Mouse (Mus musculus): ENCODE measurements at regions not wholly inside any gene's neighbourhood (a gene's known extent, or its start where the extent isn't known, plus 50 kb on each side); places are given as distances from the start of the nearest gene placed in this dataset.

DNA sequence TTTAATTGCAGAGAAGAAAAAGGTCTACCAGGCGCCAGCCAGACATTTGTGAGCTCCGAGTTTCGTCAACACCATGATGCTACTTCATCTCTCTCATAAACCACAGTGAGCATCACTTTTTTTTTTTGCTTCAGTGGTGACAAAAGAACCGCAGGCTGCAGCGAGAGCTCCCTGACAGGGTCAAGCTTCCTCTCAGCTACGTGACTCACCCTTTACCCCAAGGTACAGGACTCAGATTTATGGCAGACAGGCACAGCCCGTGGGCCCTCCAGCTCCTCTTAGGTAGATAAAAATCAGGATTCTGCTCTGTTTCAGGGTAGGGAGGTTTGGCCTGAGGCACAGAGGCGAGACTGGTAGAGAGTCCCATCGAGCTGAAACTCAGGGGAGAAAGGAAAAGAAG, 220.7 kb downstream of the Gm10260 start:
- Histone ChIP-seq H3K27ac (ENCODE audit: control insufficient read depth, insufficient read depth, low read depth, low read length) (no peak overlapping the region), H3K4me1 (ENCODE audit: control insufficient read depth, insufficient read depth, low read length) (no peaks in the 10 kb centered on the region; the same call in 1 of the 2 replicates), H3K4me3 (ENCODE audit: control insufficient read depth, low read depth, low read length) (no peak overlapping the region), H3K27me3 (ENCODE audit: control insufficient read depth, insufficient read depth, low read length) (no peaks in the 10 kb centered on the region), H3K36me3 (ENCODE audit: control insufficient read depth, insufficient read depth, low read length) (no peaks in the 10 kb centered on the region)
- TF ChIP-seq CTCF (IDR thresholded peaks at IDR 0.05; ENCODE audit: control insufficient read depth, insufficient read depth, insufficient replicate concordance, low read depth, low read length) (no peak), POLR2A (IDR thresholded peaks at IDR 0.05; ENCODE audit: control insufficient read depth, low read depth, low read length) (no peak)

DNA sequence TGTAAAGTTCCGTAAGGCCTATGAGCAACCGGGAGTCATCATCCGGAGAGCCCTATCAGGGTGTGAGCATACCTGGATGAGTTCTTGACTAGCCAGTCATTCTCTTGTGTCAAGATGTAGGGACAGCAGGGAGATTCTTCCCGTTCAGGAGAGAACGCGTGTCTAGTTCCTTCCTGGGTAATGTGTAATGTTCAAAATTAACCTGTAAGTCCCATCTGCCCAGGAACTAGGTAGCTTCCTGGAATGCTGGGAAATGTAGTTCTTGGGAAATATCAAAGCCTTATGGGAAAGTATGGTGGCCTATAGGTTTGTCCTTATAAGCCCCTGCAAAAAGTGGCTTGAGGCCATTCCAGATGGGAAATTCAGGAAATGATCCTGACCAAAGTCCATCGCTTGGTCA, 222.0 kb downstream of the Gm10260 start:
- no peak overlapping the region for H3K27ac ChIP-seq (ENCODE audit: control insufficient read depth, insufficient read depth, low read depth, low read length)

DNA sequence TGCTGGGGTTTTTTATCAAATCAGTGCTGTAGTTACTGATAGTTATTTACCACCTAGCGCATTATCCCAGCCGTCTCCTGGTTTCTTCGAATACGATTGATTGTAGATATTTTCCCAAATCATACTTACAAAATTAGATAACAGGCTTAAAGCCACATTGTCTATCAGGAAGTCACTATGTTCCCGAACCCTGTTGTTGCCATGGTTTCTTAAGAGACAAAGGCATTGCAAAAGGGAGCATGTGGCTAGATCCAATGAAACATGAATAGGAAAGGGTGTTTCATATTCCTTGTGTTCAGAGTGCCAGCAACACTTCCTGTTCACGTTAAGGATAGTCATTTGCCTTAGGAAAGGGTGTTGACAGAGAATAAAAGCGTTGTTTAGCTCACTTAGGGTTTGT, 222.7 kb downstream of the Gm10260 start:
- H3K36me3 ChIP-seq (ENCODE audit: control insufficient read depth, insufficient read depth, low read length) = no peaks in the 10 kb centered on the region
- no peak overlapping the region for H3K4me3 ChIP-seq (ENCODE audit: control insufficient read depth, low read depth, low read length)
- no peaks in the 10 kb centered on the region for H3K4me1 ChIP-seq (ENCODE audit: control insufficient read depth, insufficient read depth, low read length)
- H3K27me3 ChIP-seq (ENCODE audit: control insufficient read depth, insufficient read depth, low read length) = no peaks in the 10 kb centered on the region
- TF ChIP-seq CTCF (IDR thresholded peaks at IDR 0.05; ENCODE audit: control insufficient read depth, insufficient read depth, insufficient replicate concordance, low read depth, low read length) = no peak
- no peak for TF ChIP-seq POLR2A (IDR thresholded peaks at IDR 0.05; ENCODE audit: control insufficient read depth, low read depth, low read length)
- no peak overlapping the region for H3K27ac ChIP-seq (ENCODE audit: control insufficient read depth, insufficient read depth, low read depth, low read length)

More for the DNA sequence above, 222.0 kb downstream of the Gm10260 start:
- no peaks in the 10 kb centered on the region for H3K27me3 ChIP-seq (ENCODE audit: control insufficient read depth, insufficient read depth, low read length)
- H3K4me3 ChIP-seq (ENCODE audit: control insufficient read depth, low read depth, low read length) = peak overlapping the region; percentile 32; the same call in 1 of the 2 replicates
- H3K36me3 ChIP-seq (ENCODE audit: control insufficient read depth, insufficient read depth, low read length) = no peaks in the 10 kb centered on the region
- TF ChIP-seq CTCF (IDR thresholded peaks at IDR 0.05; ENCODE audit: control insufficient read depth, insufficient read depth, insufficient replicate concordance, low read depth, low read length) (no peak), POLR2A (IDR thresholded peaks at IDR 0.05; ENCODE audit: control insufficient read depth, low read depth, low read length) (no peak)
- H3K4me1 ChIP-seq (ENCODE audit: control insufficient read depth, insufficient read depth, low read length) = no peaks in the 10 kb centered on the region

DNA sequence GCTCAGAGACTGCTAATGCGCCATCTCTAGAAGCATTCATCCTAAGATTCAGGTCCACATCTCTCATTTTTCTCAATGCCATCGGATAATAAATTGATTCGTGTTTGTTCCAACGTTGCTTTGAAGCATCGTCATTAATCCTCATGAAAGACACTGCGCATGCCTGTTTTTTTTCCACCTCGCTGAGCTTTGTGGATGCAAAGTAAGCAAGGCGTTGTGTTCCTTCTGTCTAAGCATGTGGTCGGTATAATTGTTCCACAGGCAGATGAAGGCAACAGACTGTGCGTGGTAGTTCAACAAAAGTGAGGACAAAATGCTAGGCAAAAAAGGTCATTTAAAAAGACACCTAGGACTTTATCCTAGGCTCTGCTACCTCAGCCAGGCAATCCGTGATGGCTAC, 223.2 kb downstream of the Gm10260 start:
- no peak overlapping the region for H3K4me3 ChIP-seq (ENCODE audit: control insufficient read depth, low read depth, low read length)
- no peaks in the 10 kb centered on the region for H3K27me3 ChIP-seq (ENCODE audit: control insufficient read depth, insufficient read depth, low read length)
- H3K27ac ChIP-seq (ENCODE audit: control insufficient read depth, insufficient read depth, low read depth, low read length) = no peak overlapping the region
- H3K36me3 ChIP-seq (ENCODE audit: control insufficient read depth, insufficient read depth, low read length) = no peaks in the 10 kb centered on the region
- no peak for TF ChIP-seq CTCF (IDR thresholded peaks at IDR 0.05; ENCODE audit: control insufficient read depth, insufficient read depth, insufficient replicate concordance, low read depth, low read length)
- no peak for TF ChIP-seq POLR2A (IDR thresholded peaks at IDR 0.05; ENCODE audit: control insufficient read depth, low read depth, low read length)
- no peaks in the 10 kb centered on the region for H3K4me1 ChIP-seq (ENCODE audit: control insufficient read depth, insufficient read depth, low read length)

DNA sequence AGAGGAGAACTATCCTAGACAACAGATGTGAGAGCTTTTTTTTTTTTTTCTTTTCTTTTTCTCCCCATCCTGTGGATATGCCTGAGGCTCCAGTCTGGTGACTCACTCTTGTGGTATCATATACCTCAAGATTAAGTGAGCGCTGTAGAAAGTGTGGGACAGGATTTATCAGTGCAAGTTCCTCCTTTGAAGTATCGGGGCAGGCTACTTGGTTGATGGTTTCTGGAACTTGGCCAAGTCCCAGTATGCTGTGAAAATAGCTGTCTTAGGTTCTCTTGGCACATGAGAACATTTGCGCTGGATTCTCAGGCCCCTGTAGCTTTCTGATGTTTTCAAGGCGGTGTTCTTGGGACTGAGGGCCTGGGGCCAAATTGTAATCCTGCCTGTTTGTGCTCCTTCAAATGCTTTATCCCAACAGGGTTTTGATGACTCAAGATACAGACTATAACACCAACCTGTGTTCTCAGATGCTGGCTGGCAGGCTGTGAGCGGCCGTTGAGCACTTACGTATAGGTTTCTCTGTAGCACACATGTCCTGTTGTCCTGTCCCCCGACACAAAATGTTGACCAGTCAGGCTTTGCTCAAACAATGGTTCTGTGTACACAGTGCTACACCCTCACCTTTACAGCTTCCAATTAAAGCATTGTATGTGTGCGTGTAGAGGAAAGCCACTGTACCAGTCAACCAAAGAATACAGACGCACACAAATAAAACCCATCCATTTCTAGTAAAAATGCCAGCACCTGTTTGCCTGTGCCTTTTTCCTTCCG, 226.4 kb downstream of the Gm10260 start:
- Histone ChIP-seq H3K4me3 (ENCODE audit: control insufficient read depth, low read depth, low read length) (no peak overlapping the region), H3K36me3 (ENCODE audit: control insufficient read depth, insufficient read depth, low read length) (no peaks in the 10 kb centered on the region), H3K27ac (ENCODE audit: control insufficient read depth, insufficient read depth, low read depth, low read length) (no peak overlapping the region), H3K27me3 (ENCODE audit: control insufficient read depth, insufficient read depth, low read length) (no peaks in the 10 kb centered on the region), H3K4me1 (ENCODE audit: control insufficient read depth, insufficient read depth, low read length) (peaks cover 3% of the 10 kb centered on the region)
- TF ChIP-seq CTCF (IDR thresholded peaks at IDR 0.05; ENCODE audit: control insufficient read depth, insufficient read depth, insufficient replicate concordance, low read depth, low read length) = no peak
- TF ChIP-seq POLR2A (IDR thresholded peaks at IDR 0.05; ENCODE audit: control insufficient read depth, low read depth, low read length) = no peak

DNA sequence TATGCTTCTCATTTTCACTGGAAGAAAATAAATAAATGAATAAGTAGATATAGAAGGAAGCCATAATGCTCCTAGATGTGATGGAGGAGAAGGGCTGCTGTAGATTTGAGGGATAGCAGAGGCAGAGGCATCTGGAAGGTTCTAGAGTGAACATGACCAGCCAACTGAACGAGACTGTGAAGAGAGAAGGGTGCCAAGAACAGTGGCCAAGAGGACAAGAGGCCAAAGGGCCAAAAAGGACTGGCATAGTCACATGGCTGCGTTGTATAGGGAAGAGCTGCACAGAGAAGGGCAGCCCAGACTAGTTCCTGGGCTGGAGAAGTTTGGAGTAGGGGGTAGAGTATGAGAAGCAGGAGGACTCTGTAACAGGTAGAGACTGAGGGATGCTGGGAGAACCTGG, 229.3 kb downstream of the Gm10260 start:
- Histone ChIP-seq H3K4me1 (ENCODE audit: control insufficient read depth, insufficient read depth, low read length) (peaks cover 3% of the 10 kb centered on the region), H3K27me3 (ENCODE audit: control insufficient read depth, insufficient read depth, low read length) (no peaks in the 10 kb centered on the region), H3K36me3 (ENCODE audit: control insufficient read depth, insufficient read depth, low read length) (no peaks in the 10 kb centered on the region), H3K27ac (ENCODE audit: control insufficient read depth, insufficient read depth, low read depth, low read length) (no peak overlapping the region), H3K4me3 (ENCODE audit: control insufficient read depth, low read depth, low read length) (no peak overlapping the region)
- TF ChIP-seq CTCF (IDR thresholded peaks at IDR 0.05; ENCODE audit: control insufficient read depth, insufficient read depth, insufficient replicate concordance, low read depth, low read length) (no peak), POLR2A (IDR thresholded peaks at IDR 0.05; ENCODE audit: control insufficient read depth, low read depth, low read length) (no peak)

DNA sequence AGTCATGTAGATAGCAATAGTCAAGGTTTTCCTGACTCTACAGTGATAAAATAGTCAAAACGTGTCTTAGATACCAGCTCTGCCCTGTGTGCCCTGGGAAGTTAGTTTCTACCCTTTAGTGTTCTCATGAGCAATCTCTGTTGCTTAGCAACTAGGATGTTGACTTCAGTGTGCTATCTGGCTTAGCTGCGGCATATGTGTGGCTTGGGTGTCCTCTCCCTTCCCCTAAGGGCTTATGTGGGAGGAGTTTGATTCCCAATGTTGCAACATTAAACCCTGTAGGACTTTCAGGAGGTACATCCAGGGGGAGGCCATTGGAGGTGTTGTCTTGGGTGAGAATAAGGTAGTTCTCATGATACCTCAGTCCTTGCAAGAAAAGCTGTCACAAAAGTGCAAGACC, 229.9 kb downstream of the Gm10260 start:
- H3K27me3 ChIP-seq (ENCODE audit: control insufficient read depth, insufficient read depth, low read length) = no peaks in the 10 kb centered on the region
- peaks cover 3% of the 10 kb centered on the region for H3K4me1 ChIP-seq (ENCODE audit: control insufficient read depth, insufficient read depth, low read length)
- no peak for TF ChIP-seq CTCF (IDR thresholded peaks at IDR 0.05; ENCODE audit: control insufficient read depth, insufficient read depth, insufficient replicate concordance, low read depth, low read length)
- TF ChIP-seq POLR2A (IDR thresholded peaks at IDR 0.05; ENCODE audit: control insufficient read depth, low read depth, low read length) = no peak
- no peak overlapping the region for H3K27ac ChIP-seq (ENCODE audit: control insufficient read depth, insufficient read depth, low read depth, low read length)
- no peaks in the 10 kb centered on the region for H3K36me3 ChIP-seq (ENCODE audit: control insufficient read depth, insufficient read depth, low read length)
- H3K4me3 ChIP-seq (ENCODE audit: control insufficient read depth, low read depth, low read length) = no peak overlapping the region
